Mouse (Mus musculus): ENCODE measurements around the gene Sp8. TPM values are rescaled to one million over a fixed set of nuclear protein-coding genes. Genes with fewer than 3 reads are reported as not detected.
A peak's percentile ranks its signal among the peaks of the same experiment; 100 is the strongest.

Gene Sp8
- polyA plus RNA-seq, 1 experiment from 2014 or later, result 3.2 TPM

DNA sequence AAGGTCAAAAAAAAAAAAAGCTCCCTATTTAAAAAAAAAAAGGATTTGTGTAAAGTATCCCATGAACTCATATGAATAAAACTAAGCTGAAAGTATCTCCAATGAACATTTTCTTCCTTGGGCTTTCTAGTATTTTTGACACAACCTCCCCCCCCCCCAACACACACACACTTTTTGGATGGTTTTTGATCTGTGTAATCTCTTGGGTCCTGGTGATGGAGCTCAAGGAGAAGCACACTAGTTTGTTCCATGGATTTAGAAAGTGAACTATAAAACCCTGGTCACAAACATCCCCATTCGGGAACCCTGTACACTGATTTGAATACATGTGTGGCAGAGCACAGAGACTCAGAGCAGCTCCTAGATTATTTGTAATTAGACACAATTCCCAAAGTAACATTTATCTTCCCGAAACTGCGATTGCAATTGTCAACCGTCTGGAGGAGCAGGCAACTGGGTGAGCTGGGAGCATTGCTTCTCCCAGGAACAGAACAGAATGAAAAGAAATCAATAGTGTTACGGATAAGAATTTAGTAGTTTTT, 4.7 kb upstream of the Sp8 start:
- Histone ChIP-seq H3K4me1 (peaks cover 17% of the 10 kb centered on the region), H3K4me3 (no peak overlapping the region), H3K4me2 (no peak overlapping the region), H3K27ac (no peak overlapping the region), H3K27me3 (peaks cover 95% of the 10 kb centered on the region), H3K9ac (no peak overlapping the region), H3K9me3 (no peaks in the 10 kb centered on the region), H3K36me3 (no peaks in the 10 kb centered on the region)
- 10% methylated on average over 5 of the region's 5 CpGs for WGBS
- ATAC-seq (ENCODE audit: insufficient number of reproducible peaks, insufficient read depth, low FRiP score, low TSS enrichment, low read depth), result no peak

DNA sequence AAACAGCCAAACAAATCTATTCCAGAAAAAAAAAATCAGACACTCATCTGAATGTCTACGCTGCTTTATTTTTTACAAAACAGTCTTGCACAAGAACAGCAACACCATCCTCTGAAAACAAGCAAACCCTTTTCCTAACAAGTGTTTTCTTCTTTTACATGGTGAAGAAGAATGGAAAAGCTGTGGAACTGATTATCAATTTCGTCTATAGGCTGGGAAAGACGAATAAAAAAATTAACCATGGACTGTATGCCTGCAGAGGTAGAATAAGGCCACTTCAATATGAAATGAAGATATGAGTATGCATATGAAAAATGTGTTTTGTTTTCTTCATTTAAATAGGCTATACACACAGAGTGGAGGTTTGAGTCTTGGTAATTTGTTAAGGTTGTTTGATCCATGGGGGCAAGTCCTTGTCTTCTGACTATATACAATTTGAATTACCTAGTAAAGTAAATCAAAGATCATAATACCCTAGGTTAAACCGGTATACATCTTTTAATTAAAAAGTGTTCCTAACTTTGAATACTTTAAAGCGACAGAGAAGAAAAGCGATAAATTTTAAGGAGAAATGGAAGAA, 4.1 kb upstream of the Sp8 start:
- Histone ChIP-seq H3K9me3 (no peaks in the 10 kb centered on the region), H3K27me3 (peaks cover 95% of the 10 kb centered on the region), H3K9ac (no peak overlapping the region), H3K36me3 (no peaks in the 10 kb centered on the region), H3K4me3 (no peak overlapping the region), H3K27ac (no peak overlapping the region), H3K4me2 (no peak overlapping the region), H3K4me1 (peaks cover 17% of the 10 kb centered on the region)
- no peak for ATAC-seq (ENCODE audit: insufficient number of reproducible peaks, insufficient read depth, low FRiP score, low TSS enrichment, low read depth)
- WGBS, result 10% methylated on average over 6 of the region's 6 CpGs

DNA sequence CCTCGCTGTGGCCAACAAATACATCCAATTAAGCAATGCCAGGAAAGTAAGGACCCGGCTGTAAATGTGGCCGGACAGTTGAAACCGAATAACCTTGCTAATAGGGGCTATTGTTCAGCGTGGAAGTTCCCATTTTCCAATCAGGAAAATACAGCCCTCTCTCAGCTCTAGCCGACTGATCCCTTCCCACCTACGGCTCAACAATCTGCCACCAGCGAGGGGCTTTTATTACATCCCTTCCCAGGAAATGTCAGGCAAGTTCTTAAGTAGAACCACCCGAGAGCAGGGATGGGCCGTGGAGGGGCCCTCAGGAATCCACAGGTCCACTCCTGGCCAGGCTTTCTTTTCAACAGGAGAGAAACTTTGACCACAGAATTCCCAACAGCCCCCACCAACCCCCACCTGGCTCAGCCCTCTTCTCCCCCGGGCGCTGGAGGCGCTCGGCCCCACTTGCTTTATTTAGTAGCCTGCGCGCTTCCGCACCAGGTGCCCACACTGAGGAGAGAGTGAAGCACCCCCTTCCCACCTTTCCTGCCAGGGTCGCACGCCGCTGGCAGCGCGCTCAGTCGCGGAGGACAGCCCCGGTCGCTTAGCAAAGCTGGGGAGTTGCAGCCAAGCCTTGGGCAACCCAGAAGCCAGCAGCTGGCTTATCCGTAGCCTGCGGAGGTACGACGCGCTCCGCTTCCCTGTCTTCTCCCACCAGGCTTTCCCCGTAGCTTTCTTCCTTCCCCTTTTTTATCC, 3.3 kb upstream of the Sp8 start:
- Histone ChIP-seq H3K4me1 (peaks cover 14% of the 10 kb centered on the region), H3K9me3 (no peaks in the 10 kb centered on the region), H3K4me3 (peak overlapping the region; percentile 24), H3K27me3 (peaks cover 96% of the 10 kb centered on the region), H3K36me3 (no peaks in the 10 kb centered on the region), H3K27ac (no peak overlapping the region; the same call in 1 of the 2 replicates), H3K9ac (peak overlapping the region; percentile 46; the same call in 1 of the 2 replicates), H3K4me2 (peak overlapping the region; percentile 44)
- WGBS, result under 1% methylated on average over 33 of the region's 33 CpGs
- peak; percentile 21; the same call in 1 of the 2 replicates for ATAC-seq (ENCODE audit: insufficient number of reproducible peaks, insufficient read depth, low FRiP score, low TSS enrichment, low read depth)

DNA sequence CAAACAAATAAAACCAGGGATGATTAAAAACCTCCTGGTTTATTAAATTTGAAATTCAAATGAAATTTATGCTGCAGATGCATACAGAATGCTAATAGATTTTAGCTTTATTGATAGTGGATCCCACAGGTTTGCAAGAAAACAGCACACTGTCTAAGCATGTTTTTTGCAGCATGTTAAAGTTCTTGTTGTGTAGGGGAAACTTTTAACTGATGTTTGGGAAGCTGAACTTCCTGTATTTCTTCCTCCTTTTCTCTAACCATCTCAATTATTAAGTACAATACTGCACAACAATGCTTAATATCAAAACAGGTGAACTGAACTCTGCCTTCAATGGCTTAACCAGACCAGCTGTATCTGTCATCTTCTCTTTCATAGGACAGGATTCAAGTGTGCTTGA, 2.0 kb upstream of the Sp8 start:
- Histone ChIP-seq H3K9ac (no peak overlapping the region), H3K27me3 (peaks cover 96% of the 10 kb centered on the region), H3K27ac (no peak overlapping the region), H3K4me2 (no peak overlapping the region), H3K36me3 (no peaks in the 10 kb centered on the region), H3K4me1 (peaks cover 27% of the 10 kb centered on the region), H3K4me3 (no peak overlapping the region), H3K9me3 (no peaks in the 10 kb centered on the region)
- no peak for ATAC-seq (ENCODE audit: insufficient number of reproducible peaks, insufficient read depth, low FRiP score, low TSS enrichment, low read depth)

GRCm38 (mm10) chr12:118844841-118845240, 1.3 kb upstream of the Sp8 start:
- Histone ChIP-seq H3K9me3 (no peaks in the 10 kb centered on the region), H3K9ac (no peak overlapping the region), H3K27me3 (peaks cover 97% of the 10 kb centered on the region), H3K4me2 (no peak overlapping the region), H3K27ac (no peak overlapping the region), H3K4me3 (no peak overlapping the region), H3K4me1 (peaks cover 29% of the 10 kb centered on the region), H3K36me3 (no peaks in the 10 kb centered on the region)
- ATAC-seq (ENCODE audit: insufficient number of reproducible peaks, insufficient read depth, low FRiP score, low TSS enrichment, low read depth), result no peak
- WGBS, result 10% methylated on average over 3 of the region's 3 CpGs

DNA sequence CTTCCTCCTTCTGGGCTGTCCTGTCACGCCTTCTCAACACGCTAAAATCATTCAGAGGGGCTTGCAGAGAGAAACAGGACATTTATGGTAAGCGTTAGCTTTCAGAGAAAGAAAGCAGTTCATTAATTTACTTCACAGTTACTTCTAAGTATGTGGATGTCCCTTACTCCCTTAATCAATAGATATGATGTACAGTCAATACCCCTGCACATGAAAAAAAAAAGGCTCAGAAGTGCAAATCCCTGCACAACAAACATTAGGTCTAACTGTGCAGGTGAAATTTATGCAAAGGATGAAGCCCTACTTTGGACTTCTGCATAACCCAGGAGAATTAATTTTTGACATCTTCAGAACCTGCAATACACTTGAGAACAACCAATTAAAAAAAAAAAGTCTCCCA, 778 bp upstream of the Sp8 start:
- peaks cover 97% of the 10 kb centered on the region for H3K27me3 ChIP-seq
- H3K4me1 ChIP-seq, result peaks cover 29% of the 10 kb centered on the region
- no peaks in the 10 kb centered on the region for H3K9me3 ChIP-seq
- H3K27ac ChIP-seq, result no peak overlapping the region
- no peak for ATAC-seq (ENCODE audit: insufficient number of reproducible peaks, insufficient read depth, low FRiP score, low TSS enrichment, low read depth)
- no peak overlapping the region for H3K9ac ChIP-seq
- H3K4me2 ChIP-seq, result no peak overlapping the region
- 4% methylated on average over 3 of the region's 3 CpGs for WGBS
- H3K36me3 ChIP-seq, result no peaks in the 10 kb centered on the region
- H3K4me3 ChIP-seq, result no peak overlapping the region

- WGBS, result under 1% methylated on average over 59 of the region's 59 CpGs
- Histone ChIP-seq H3K36me3 (no peaks in the 10 kb centered on the region), H3K4me3 (peak overlapping the region; percentile 45), H3K27me3 (peaks cover 93% of the 10 kb centered on the region), H3K27ac (peak overlapping the region; percentile 51), H3K4me1 (peaks cover 29% of the 10 kb centered on the region), H3K4me2 (peak overlapping the region; percentile 67), H3K9ac (peak overlapping the region; percentile 54; the same call in 1 of the 2 replicates), H3K9me3 (no peaks in the 10 kb centered on the region)
- peak; percentile 29; the same call in 1 of the 2 replicates for ATAC-seq (ENCODE audit: insufficient number of reproducible peaks, insufficient read depth, low FRiP score, low TSS enrichment, low read depth)
These were observed 656 bp downstream of the Sp8 start for GRCm38 (mm10) chr12:118846649-118847321.

- no peak overlapping the region for H3K9ac ChIP-seq
- H3K27me3 ChIP-seq, result peaks cover 94% of the 10 kb centered on the region
- peak overlapping the region; percentile 67 for H3K4me2 ChIP-seq
- H3K27ac ChIP-seq, result peak overlapping the region; percentile 33; the same call in 1 of the 2 replicates
- no peak for ATAC-seq (ENCODE audit: insufficient number of reproducible peaks, insufficient read depth, low FRiP score, low TSS enrichment, low read depth)
- WGBS, result under 1% methylated on average over 17 of the region's 17 CpGs
- H3K4me1 ChIP-seq, result peaks cover 29% of the 10 kb centered on the region
- H3K36me3 ChIP-seq, result no peaks in the 10 kb centered on the region
- peak overlapping the region; percentile 45 for H3K4me3 ChIP-seq
- H3K9me3 ChIP-seq, result no peaks in the 10 kb centered on the region
These were observed 1.3 kb downstream of the Sp8 start for GRCm38 (mm10) chr12:118847381-118847780.

DNA sequence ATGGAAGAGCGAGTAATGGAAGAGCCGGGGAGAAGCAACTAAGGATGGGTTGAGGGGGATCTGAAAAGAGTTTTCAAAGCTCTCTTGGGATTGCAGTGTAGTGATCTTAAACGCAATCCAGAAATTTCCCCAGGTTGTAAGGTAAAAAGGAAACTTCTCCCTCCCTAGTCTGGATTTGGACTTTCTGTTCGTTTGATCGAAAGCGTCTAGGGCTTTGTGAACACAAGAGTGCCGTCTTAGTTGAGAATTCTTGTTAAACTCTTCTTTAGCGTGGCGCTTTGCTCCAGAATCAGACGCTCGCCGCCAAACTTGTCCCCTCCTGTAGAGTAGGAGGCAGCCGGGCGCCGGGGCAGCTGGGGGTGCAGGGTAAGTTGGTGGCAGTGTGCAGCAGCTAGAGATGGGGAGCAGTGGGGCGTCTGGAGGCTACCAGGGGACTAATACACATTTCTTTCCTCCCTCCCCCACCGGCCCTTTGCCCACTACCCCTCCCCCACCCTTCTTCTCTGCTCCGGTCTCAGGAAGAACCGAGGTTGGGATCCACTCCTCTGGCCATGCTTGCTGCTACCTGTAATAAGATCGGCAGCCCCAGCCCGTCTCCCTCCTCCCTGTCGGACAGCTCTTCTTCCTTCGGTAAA, 1.8 kb downstream of the Sp8 start:
- WGBS, result 1% methylated on average over 23 of the region's 23 CpGs
- Histone ChIP-seq H3K4me1 (peaks cover 27% of the 10 kb centered on the region), H3K9ac (peak overlapping the region; percentile 65), H3K27ac (peak overlapping the region; percentile 39), H3K9me3 (no peaks in the 10 kb centered on the region), H3K27me3 (peaks cover 93% of the 10 kb centered on the region), H3K36me3 (no peaks in the 10 kb centered on the region), H3K4me2 (peak overlapping the region; percentile 67), H3K4me3 (peak overlapping the region; percentile 45)
- peak; percentile 43; the same call in 1 of the 2 replicates for ATAC-seq (ENCODE audit: insufficient number of reproducible peaks, insufficient read depth, low FRiP score, low TSS enrichment, low read depth)

- Histone ChIP-seq H3K27ac (peak overlapping the region; percentile 39), H3K27me3 (peaks cover 93% of the 10 kb centered on the region), H3K4me2 (peak overlapping the region; percentile 67), H3K36me3 (no peaks in the 10 kb centered on the region), H3K4me3 (peak overlapping the region; percentile 45), H3K9me3 (no peaks in the 10 kb centered on the region), H3K4me1 (peaks cover 24% of the 10 kb centered on the region), H3K9ac (peak overlapping the region; percentile 65)
- ATAC-seq (ENCODE audit: insufficient number of reproducible peaks, insufficient read depth, low FRiP score, low TSS enrichment, low read depth), result 0 out of 2 replicates have a peak, but pooled peaks have one; percentile 33
- WGBS, result under 1% methylated on average over 75 of the region's 80 CpGs
These were observed 2.5 kb downstream of the Sp8 start for GRCm38 (mm10) chr12:118848496-118849202.

Data from embryonic facial prominence, embryonic 13.5 days (tissue).